Mouse (Mus musculus): ENCODE data around the gene Tanc1. TPM values are rescaled to one million over a fixed set of nuclear protein-coding genes. Genes with fewer than 3 reads are reported as not detected.

Gene Tanc1
- polyA plus RNA-seq, 1 experiment from 2014 or later, result 2.4 TPM

DNA sequence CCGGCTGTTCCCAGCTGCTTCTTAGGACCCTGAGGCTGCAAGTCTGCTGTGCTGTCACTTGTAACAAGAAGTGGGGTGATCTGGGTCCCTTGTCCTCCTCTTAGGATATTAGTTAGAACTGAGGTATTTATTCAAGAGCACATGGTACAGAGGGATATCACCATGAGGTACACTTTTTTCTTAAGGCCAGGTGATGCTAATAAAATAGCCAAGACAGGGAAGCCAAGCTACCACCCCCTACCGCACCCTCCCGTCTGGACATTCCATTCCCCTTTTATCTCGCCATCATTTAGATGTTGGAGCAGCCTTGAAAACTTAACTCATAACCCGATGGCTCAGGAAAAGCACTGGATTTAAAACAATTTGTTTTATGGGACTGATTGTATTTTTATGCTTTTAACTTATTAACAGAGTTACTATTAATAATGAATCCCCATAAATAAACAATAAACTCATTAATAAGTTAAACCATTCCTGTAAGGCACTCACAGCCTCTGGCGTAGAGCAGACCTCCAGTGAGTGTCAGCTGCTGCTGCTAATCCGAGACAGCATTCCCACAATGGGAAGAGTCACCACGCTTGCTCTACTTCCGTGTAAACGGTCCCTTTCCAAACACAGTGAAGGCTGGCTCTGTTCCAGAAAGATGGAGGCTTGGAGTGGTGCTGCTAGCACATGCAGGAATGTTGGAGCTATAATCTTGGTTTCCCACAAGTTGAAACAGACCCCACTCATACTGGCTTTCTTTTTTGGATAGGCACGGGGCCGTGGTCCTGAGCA lies 171.4 kb downstream of the Tanc1 start:
- ATAC-seq (ENCODE audit: insufficient read depth), result no peak
- Histone ChIP-seq H3K4me3 (replicated peaks) (no peak overlapping the region), H3K9ac (no peak overlapping the region), H3K27me3 (no peaks in the 10 kb centered on the region), H3K36me3 (replicated peaks) (no peaks in the 10 kb centered on the region), H3K4me2 (no peak overlapping the region), H3K27ac (replicated peaks) (no peak overlapping the region), H3K9me3 (replicated peaks) (no peaks in the 10 kb centered on the region), H3K4me1 (replicated peaks) (no peaks in the 10 kb centered on the region; the same call in 1 of the 2 replicates)
- 66% methylated on average over 12 of the region's 12 CpGs for WGBS (ENCODE audit: insufficient replicate concordance)

DNA sequence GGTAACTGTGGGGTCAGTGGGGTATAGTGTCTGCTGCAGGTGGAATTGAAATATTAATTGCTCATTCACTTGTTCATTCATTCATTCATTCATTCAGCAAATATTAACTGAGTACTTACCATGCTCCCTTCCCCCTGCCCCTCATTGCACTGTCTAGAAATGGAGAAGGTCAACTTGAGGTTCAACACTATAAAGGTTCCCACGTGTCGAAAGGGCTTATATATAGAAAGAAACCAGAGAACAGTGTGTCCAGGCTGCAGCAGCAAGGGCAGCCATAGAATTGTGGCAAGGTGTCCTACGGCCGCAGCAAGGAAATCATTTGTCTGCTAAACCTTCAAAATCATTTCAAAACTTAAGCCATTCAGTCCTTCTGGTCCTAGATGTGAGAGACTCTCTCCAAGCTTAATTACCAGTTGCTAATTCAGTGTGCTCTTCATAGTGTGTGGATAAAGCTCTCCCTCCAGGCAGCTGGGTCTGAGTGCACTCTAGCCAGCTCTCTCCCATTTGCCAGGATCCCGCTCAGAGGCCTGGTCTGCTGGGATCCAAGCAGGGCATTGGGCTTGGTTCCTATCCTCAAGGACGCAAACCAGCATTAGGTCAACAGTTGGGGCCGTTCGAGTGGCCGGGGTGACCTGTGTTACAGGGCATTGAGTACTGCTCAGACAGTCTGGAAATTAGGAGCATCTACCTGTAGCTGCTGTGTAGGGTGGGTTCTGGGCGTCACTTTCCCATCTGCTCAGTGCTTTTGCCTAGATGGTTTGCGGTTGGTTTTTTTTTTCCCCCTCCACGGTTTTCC lies 172.2 kb downstream of the Tanc1 start:
- ATAC-seq (ENCODE audit: insufficient read depth), result no peak

GRCm38 (mm10) chr2:59784628-59784883 lies 172.7 kb downstream of the Tanc1 start:
- no peaks in the 10 kb centered on the region for H3K36me3 ChIP-seq (replicated peaks)
- H3K9ac ChIP-seq, result no peak overlapping the region
- no peak overlapping the region for H3K4me2 ChIP-seq
- H3K4me3 ChIP-seq (replicated peaks), result no peak overlapping the region
- WGBS (ENCODE audit: insufficient replicate concordance), result 73% methylated on average over 6 of the region's 6 CpGs
- H3K9me3 ChIP-seq (replicated peaks), result no peaks in the 10 kb centered on the region
- ATAC-seq (ENCODE audit: insufficient read depth), result no peak
- no peaks in the 10 kb centered on the region for H3K4me1 ChIP-seq (replicated peaks)
- H3K27ac ChIP-seq (replicated peaks), result no peak overlapping the region
- H3K27me3 ChIP-seq, result no peaks in the 10 kb centered on the region

More for the DNA sequence above, 172.2 kb downstream of the Tanc1 start:
- Histone ChIP-seq H3K27ac (replicated peaks) (no peak overlapping the region), H3K27me3 (no peaks in the 10 kb centered on the region), H3K36me3 (replicated peaks) (no peaks in the 10 kb centered on the region), H3K9ac (no peak overlapping the region), H3K9me3 (replicated peaks) (no peaks in the 10 kb centered on the region), H3K4me3 (replicated peaks) (no peak overlapping the region), H3K4me2 (no peak overlapping the region), H3K4me1 (replicated peaks) (no peaks in the 10 kb centered on the region; the same call in 1 of the 2 replicates)
- WGBS (ENCODE audit: insufficient replicate concordance), result 72% methylated on average over 12 of the region's 12 CpGs

DNA sequence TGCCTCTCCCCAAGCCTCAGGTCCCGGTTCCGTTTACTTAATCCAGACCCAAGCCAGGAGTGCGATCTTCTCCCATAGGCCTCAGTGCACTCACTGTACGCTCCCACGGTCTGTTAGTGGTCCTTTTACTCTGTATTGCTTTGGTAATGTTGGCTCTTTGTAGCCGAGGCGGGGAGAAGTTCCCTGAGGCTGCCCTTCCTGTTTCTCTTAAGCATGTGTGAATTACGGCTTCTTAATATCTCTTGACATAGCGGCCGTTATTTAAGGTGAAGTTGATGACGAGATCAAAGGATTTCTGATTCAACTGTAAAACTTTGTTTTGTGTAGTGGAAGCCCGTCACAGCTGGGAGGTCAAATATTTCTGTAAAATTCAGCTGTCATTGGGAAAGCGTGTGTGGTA lies 173.8 kb downstream of the Tanc1 start:
- no peak overlapping the region for H3K4me3 ChIP-seq (replicated peaks)
- no peaks in the 10 kb centered on the region for H3K36me3 ChIP-seq (replicated peaks)

DNA sequence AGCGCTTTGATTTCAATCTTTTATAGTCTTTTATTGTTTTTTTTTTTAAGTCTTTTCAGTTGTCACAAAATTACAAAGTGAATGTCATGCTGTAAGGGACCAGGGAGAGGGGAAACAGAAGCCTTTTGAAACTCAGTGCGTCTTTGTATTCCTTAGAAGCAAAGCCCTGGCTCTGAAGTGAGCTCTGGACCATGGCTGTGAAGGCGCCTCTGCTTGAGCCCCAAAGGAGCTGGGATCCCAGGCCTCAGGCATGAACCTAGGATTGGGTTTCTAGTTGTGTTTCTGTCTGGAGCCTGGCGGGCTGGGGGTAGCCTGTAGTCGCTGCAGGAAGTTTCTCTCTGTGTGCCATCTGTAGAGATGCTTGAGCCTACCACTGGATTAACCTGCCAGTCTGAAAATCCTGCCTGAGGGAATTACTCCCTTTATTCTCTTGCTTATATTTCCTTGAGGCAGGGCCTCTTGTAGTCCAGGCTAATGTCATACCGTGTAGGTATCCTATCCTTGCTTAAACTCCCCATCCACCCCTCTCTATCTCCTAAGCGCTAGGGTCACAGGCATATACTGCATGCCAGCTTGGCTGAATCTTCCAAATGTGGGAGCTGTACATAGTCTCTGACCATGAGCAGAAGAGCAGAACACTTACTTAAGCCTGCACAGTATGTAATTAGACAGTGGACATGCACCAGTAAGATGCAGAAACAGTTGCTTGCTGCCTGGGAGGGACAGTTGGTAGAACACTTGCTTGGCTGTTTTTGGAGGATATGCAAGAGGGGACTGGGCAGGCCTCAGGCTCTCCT lies 177.1 kb downstream of the Tanc1 start:
- 70% methylated on average over 7 of the region's 7 CpGs for WGBS (ENCODE audit: insufficient replicate concordance)
- Histone ChIP-seq H3K4me2 (no peak overlapping the region), H3K9me3 (replicated peaks) (no peaks in the 10 kb centered on the region), H3K27ac (replicated peaks) (no peak overlapping the region), H3K4me1 (replicated peaks) (peaks cover 8% of the 10 kb centered on the region; the same call in 1 of the 2 replicates), H3K27me3 (no peaks in the 10 kb centered on the region), H3K9ac (no peak overlapping the region), H3K36me3 (replicated peaks) (0 out of 2 replicates have a peak, but pooled peaks cover 3% of the 10 kb centered on the region), H3K4me3 (replicated peaks) (no peak overlapping the region)
- no peak for ATAC-seq (ENCODE audit: insufficient read depth)

More for the DNA sequence above, 173.8 kb downstream of the Tanc1 start:
- Histone ChIP-seq H3K9ac (no peak overlapping the region), H3K9me3 (replicated peaks) (no peaks in the 10 kb centered on the region), H3K27ac (replicated peaks) (no peak overlapping the region), H3K27me3 (no peaks in the 10 kb centered on the region), H3K4me2 (no peak overlapping the region), H3K4me1 (replicated peaks) (no peaks in the 10 kb centered on the region)
- WGBS (ENCODE audit: insufficient replicate concordance), result 72% methylated on average over 13 of the region's 13 CpGs
- ATAC-seq (ENCODE audit: insufficient read depth), result no peak

GRCm38 (mm10) chr2:59791596-59791995 lies 179.8 kb downstream of the Tanc1 start:
- no peak overlapping the region for H3K4me2 ChIP-seq
- no peaks in the 10 kb centered on the region for H3K9me3 ChIP-seq (replicated peaks)
- no peak for ATAC-seq (ENCODE audit: insufficient read depth)
- 77% methylated on average over 8 of the region's 8 CpGs for WGBS (ENCODE audit: insufficient replicate concordance)
- H3K4me1 ChIP-seq (replicated peaks), result peaks cover 8% of the 10 kb centered on the region; the same call in 1 of the 2 replicates
- no peaks in the 10 kb centered on the region for H3K27me3 ChIP-seq
- H3K27ac ChIP-seq (replicated peaks), result no peak overlapping the region
- H3K9ac ChIP-seq, result no peak overlapping the region
- H3K36me3 ChIP-seq (replicated peaks), result 0 out of 2 replicates have a peak, but pooled peaks cover 3% of the 10 kb centered on the region
- H3K4me3 ChIP-seq (replicated peaks), result no peak overlapping the region

GRCm38 (mm10) chr2:59793337-59793736 lies 181.5 kb downstream of the Tanc1 start:
- ATAC-seq (ENCODE audit: insufficient read depth), result no peak
- no peak overlapping the region for H3K4me3 ChIP-seq (replicated peaks)
- H3K4me1 ChIP-seq (replicated peaks), result peaks cover 8% of the 10 kb centered on the region; the same call in 1 of the 2 replicates
- no peak overlapping the region for H3K9ac ChIP-seq
- H3K4me2 ChIP-seq, result no peak overlapping the region
- no peak overlapping the region for H3K27ac ChIP-seq (replicated peaks)
- H3K36me3 ChIP-seq (replicated peaks), result 0 out of 2 replicates have a peak, but pooled peaks cover 3% of the 10 kb centered on the region
- H3K9me3 ChIP-seq (replicated peaks), result no peaks in the 10 kb centered on the region
- 18% methylated on average over 9 of the region's 9 CpGs for WGBS (ENCODE audit: insufficient replicate concordance)
- H3K27me3 ChIP-seq, result no peaks in the 10 kb centered on the region

DNA sequence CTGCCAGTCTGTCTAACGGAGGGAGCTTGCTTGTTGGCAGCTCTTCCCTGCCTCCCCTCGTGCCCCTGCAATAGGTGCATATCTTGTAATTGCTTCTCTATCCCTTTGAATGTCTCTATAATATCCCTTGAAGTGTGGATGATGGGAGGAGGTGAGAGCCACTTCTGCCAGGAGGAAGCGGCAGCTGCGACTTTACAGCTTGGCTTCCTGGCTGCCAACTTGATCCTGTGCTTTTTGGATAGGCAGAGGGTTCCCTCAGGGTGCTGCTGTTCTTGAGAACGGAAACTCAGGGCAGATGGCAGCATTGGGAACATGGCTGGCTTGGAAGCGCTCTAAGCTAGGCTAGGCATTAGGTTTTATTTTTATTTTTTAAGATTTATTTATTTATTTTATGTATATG lies 183.0 kb downstream of the Tanc1 start:
- no peak for ATAC-seq (ENCODE audit: insufficient read depth)
- WGBS (ENCODE audit: insufficient replicate concordance), result 70% methylated on average over 6 of the region's 6 CpGs
- H3K9me3 ChIP-seq (replicated peaks), result no peaks in the 10 kb centered on the region

DNA sequence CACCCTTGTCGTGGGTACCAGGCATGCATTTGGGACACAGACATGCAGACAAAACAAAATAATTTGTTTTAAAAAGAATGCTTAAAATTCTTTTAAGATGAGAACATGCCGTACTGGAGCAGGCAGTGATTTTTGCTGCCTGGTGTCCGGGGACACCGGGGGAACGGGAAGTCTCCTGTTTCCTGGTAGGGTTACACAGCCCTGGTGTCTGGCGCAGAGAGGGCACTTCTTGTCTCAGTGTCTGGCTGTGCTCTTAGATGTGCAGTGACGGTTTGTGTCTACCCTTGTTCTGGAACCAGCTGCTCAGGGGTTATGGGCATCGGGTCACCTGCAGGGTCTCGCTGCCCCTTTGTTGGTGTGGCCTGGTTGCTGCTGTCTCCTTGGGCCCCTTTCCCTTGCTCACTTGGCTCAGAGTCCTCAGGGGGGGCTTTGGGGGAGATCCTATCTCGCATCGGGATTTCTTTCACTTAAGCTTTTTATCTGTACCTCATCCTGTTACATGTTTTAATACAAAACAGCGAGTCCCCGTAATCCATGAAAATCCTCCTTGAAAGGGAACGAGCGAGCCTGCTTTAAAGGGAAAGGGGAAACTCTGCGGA lies 187.2 kb downstream of the Tanc1 start:
- no peak for ATAC-seq (ENCODE audit: insufficient read depth)
- H3K27me3 ChIP-seq, result no peaks in the 10 kb centered on the region
- no peak overlapping the region for H3K4me3 ChIP-seq (replicated peaks)
- no peak overlapping the region for H3K27ac ChIP-seq (replicated peaks)
- 69% methylated on average over 16 of the region's 16 CpGs for WGBS (ENCODE audit: insufficient replicate concordance)
- H3K4me2 ChIP-seq, result no peak overlapping the region
- no peaks in the 10 kb centered on the region for H3K36me3 ChIP-seq (replicated peaks)
- no peaks in the 10 kb centered on the region for H3K9me3 ChIP-seq (replicated peaks)
- no peaks in the 10 kb centered on the region; the same call in 1 of the 2 replicates for H3K4me1 ChIP-seq (replicated peaks)
- no peak overlapping the region for H3K9ac ChIP-seq

More for the DNA sequence above, 183.0 kb downstream of the Tanc1 start:
- no peak overlapping the region for H3K9ac ChIP-seq
- H3K4me3 ChIP-seq (replicated peaks), result no peak overlapping the region
- peaks cover 8% of the 10 kb centered on the region; the same call in 1 of the 2 replicates for H3K4me1 ChIP-seq (replicated peaks)
- no peak overlapping the region for H3K27ac ChIP-seq (replicated peaks)
- no peak overlapping the region for H3K4me2 ChIP-seq
- H3K36me3 ChIP-seq (replicated peaks), result 0 out of 2 replicates have a peak, but pooled peaks cover 3% of the 10 kb centered on the region
- no peaks in the 10 kb centered on the region for H3K27me3 ChIP-seq

- no peaks in the 10 kb centered on the region; the same call in 1 of the 2 replicates for H3K4me1 ChIP-seq (replicated peaks)
- WGBS (ENCODE audit: insufficient replicate concordance), result 75% methylated on average over 14 of the region's 14 CpGs
- no peak overlapping the region for H3K4me3 ChIP-seq (replicated peaks)
- no peaks in the 10 kb centered on the region for H3K9me3 ChIP-seq (replicated peaks)
- H3K4me2 ChIP-seq, result no peak overlapping the region
- no peaks in the 10 kb centered on the region for H3K27me3 ChIP-seq
- no peaks in the 10 kb centered on the region for H3K36me3 ChIP-seq (replicated peaks)
- ATAC-seq (ENCODE audit: insufficient read depth), result no peak
- H3K27ac ChIP-seq (replicated peaks), result no peak overlapping the region
- no peak overlapping the region for H3K9ac ChIP-seq
These were observed 187.7 kb downstream of the Tanc1 start for GRCm38 (mm10) chr2:59799572-59799971.
